Mouse (Mus musculus) hindbrain, postnatal 0 days (tissue): ENCODE results near the gene Slc28a3. TPM values are rescaled to one million over a fixed set of nuclear protein-coding genes. Genes with fewer than 3 reads are reported as not detected.

Experiments used
- ATAC-seq: fragments of 200-750 bp; cut with Nextera tagmentation; 2 replicates; pipeline ENCODE4 v1.8.0; 2017; ENCODE audit warnings: mild to moderate bottlenecking, moderate TSS enrichment, moderate library complexity
- DNase-seq: peaks from one replicate; pipeline ENCODE4 v3.0.0-alpha.2; 2015; ENCODE audit warnings: low spot score
- H3K27ac ChIP-seq: fragments of 300-500 bp; sonication (generic); 2 replicates; pipeline ENCODE4 v1.5.1; 2014; ENCODE audit warnings: mild to moderate bottlenecking
- H3K27me3 ChIP-seq: fragments of 300-500 bp; sonication (generic); 2 replicates; pipeline ENCODE4 v1.6.1; 2014; ENCODE audit warnings: low read length, mixed read lengths; ENCODE audit not compliant: insufficient read depth
- H3K36me3 ChIP-seq: fragments of 300-500 bp; sonication (generic); 2 replicates; pipeline ENCODE4 v1.6.1; 2014; ENCODE audit warnings: low read length, mixed read lengths; ENCODE audit not compliant: insufficient read depth
- H3K4me1 ChIP-seq: fragments of 300-500 bp; sonication (generic); 2 replicates; pipeline ENCODE4 v1.6.1; 2014; ENCODE audit warnings: antibody characterized with exemption, low read length, mixed read lengths; ENCODE audit not compliant: insufficient read depth
- H3K4me2 ChIP-seq: fragments of 300-500 bp; sonication (generic); 2 replicates; pipeline ENCODE4 v1.6.1; 2014; ENCODE audit warnings: low read depth, mild to moderate bottlenecking, low read length, moderate library complexity, mixed read lengths
- H3K4me3 ChIP-seq: fragments of 300-500 bp; sonication (generic); 2 replicates; pipeline ENCODE4 v1.5.1; 2014; ENCODE audit warnings: low read length
- H3K9ac ChIP-seq: fragments of 300-500 bp; sonication (generic); replicated peaks from 2 replicates; pipeline ENCODE4 v1.6.1; 2014; ENCODE audit warnings: mild to moderate bottlenecking, low read length, moderate library complexity, mixed read lengths
- H3K9me3 ChIP-seq: fragments of 300-500 bp; sonication (generic); 2 replicates; pipeline ENCODE4 v1.6.1; 2016; ENCODE audit warnings: low read length, mixed read lengths
- CTCF ChIP-seq: IDR thresholded peaks from 2 replicates; pipeline ENCODE4 v1.5.1; 2016; ENCODE audit warnings: antibody characterized with exemption, control low read depth, low read depth
- WGBS: fragments of 180-500 bp; shearing (Covaris S2); extraction: QIAGEN DNeasy Blood & Tissue Kit; methylation state at CpG from one replicate; pipeline ENCODE4 v1.1.7; 2014; 5-methylcytosine and 5-hydroxymethylcytosine counted together
- polyA plus RNA-seq: library from polyadenylated mRNA; unstranded; fragments of >200 nt; fragmentation: Nextera tagmentation; extraction: Ambion mirVana; gene quantifications from 2 replicates; pipeline ENCODE4 v1.2.1, GENCODE M21; 2015
- total RNA-seq: library from RNA; depleted of rRNA; stranded (reverse); fragments of >200 nt; gene quantifications from 2 replicates; pipeline ENCODE4 v1.2.3, GENCODE M21; 2014

Gene Slc28a3
- total and polyA plus RNA-seq, 2 experiments from 2014 or later, result 0.25 to 0.58 TPM

- Histone ChIP-seq H3K27me3 (no peaks in the 10 kb centered on the region), H3K4me1 (no peaks in the 10 kb centered on the region), H3K27ac (no peak overlapping the region), H3K9me3 (no peaks in the 10 kb centered on the region), H3K4me2 (no peak overlapping the region), H3K36me3 (no peaks in the 10 kb centered on the region), H3K4me3 (no peak overlapping the region), H3K9ac (no peak overlapping the region)
- 79% methylated on average over 7 of the region's 7 CpGs for WGBS
- ATAC-seq, result no peak
- TF ChIP-seq CTCF, result no peak
- no peak for DNase-seq
Measured at GRCm38 (mm10) chr13:58523761-58524117, 86.9 kb downstream of the Slc28a3 start.

- no peaks in the 10 kb centered on the region for H3K36me3 ChIP-seq
Measured at GRCm38 (mm10) chr13:58523011-58523760, 87.5 kb downstream of the Slc28a3 start.

GRCm38 (mm10) chr13:58521331-58522030 is 89.2 kb downstream of the Slc28a3 start:
- ATAC-seq (no peak), DNase-seq (no peak)
- no peaks in the 10 kb centered on the region for H3K36me3 ChIP-seq
- 84% methylated on average over 9 of the region's 9 CpGs for WGBS
- H3K4me2 ChIP-seq, result no peak overlapping the region
- H3K4me1 ChIP-seq, result no peaks in the 10 kb centered on the region
- no peak overlapping the region for H3K9ac ChIP-seq
- no peak overlapping the region for H3K27ac ChIP-seq
- no peaks in the 10 kb centered on the region for H3K27me3 ChIP-seq
- no peak overlapping the region for H3K4me3 ChIP-seq
- no peak for TF ChIP-seq CTCF
- no peaks in the 10 kb centered on the region for H3K9me3 ChIP-seq

More at GRCm38 (mm10) chr13:58523011-58523760, 87.5 kb downstream of the Slc28a3 start:
- Histone ChIP-seq H3K27me3 (no peaks in the 10 kb centered on the region), H3K4me1 (no peaks in the 10 kb centered on the region), H3K9me3 (no peaks in the 10 kb centered on the region), H3K4me3 (no peak overlapping the region), H3K4me2 (peak overlapping the region; percentile 10; the same call in 1 of the 2 replicates), H3K9ac (no peak overlapping the region), H3K27ac (no peak overlapping the region)
- TF ChIP-seq CTCF, result no peak
- 33% methylated on average over 20 of the region's 20 CpGs for WGBS
- ATAC-seq (0 out of 2 replicates have a peak, but pooled peaks have one; percentile 12), DNase-seq (no peak)

DNA sequence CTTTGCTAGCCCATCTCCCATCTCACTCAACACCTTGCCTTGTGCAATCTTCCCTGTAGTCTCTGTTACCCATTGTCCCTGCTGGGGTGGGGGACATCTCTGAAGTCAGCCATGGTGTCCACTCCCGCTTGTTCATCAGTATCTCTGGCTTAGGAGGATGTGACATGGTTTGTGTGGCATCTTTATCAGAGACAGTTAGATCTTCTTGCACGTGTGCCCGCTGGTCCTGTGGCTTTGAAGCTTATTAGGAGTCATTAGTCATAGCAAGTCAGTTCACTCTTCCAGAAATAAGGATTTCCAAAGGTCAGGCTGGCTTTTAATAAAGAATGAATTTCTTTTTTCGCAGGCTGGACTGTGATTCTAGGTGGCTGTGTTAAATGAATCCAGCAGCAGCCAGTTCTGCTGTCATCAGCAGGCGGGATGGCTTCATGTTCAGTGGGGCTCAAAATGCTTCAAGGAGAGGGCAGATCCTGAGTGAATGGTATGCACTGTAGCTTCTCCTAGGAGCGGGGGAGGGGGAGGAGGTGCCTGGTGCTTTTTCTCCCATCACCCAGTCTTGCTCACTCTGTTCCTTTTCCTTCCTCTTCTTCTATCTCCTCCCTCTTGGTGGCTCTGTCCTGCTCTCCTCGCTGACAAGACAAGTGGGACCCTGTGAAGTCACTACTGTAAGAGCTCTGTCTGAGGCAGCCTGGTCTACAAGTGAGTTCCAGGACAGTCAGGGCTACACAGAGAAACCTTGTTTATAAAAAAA is 89.9 kb downstream of the Slc28a3 start:
- 51% methylated on average over 7 of the region's 7 CpGs for WGBS

DNA sequence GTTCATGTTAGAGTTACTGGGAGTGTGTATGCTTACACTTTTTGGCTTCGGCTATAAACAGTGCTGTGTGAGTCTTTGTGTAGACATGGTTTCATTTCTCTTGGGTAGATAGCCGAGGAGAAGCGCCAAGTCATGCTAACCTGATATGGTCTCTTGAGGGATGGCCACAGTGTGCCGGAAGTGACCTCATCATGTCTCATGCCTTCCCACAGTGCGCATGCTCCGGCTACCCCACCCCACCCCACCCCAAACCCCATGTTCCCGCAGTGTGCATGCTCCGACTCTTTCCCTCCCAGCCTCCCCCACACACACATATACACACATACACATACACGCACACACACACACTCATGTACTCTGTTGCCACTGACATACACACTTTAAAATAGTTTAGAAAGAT is 90.6 kb downstream of the Slc28a3 start:
- Histone ChIP-seq H3K4me3 (no peak overlapping the region), H3K4me2 (no peak overlapping the region), H3K36me3 (no peaks in the 10 kb centered on the region), H3K27me3 (no peaks in the 10 kb centered on the region), H3K9ac (no peak overlapping the region), H3K9me3 (no peaks in the 10 kb centered on the region), H3K27ac (no peak overlapping the region), H3K4me1 (no peaks in the 10 kb centered on the region)
- ATAC-seq (no peak), DNase-seq (no peak)
- TF ChIP-seq CTCF, result no peak
- 87% methylated on average over 9 of the region's 9 CpGs for WGBS

More for the DNA sequence above, 89.9 kb downstream of the Slc28a3 start:
- TF ChIP-seq CTCF, result no peak
- no peak overlapping the region for H3K9ac ChIP-seq
- no peak overlapping the region for H3K27ac ChIP-seq
- H3K4me1 ChIP-seq, result no peaks in the 10 kb centered on the region
- no peaks in the 10 kb centered on the region for H3K27me3 ChIP-seq
- H3K36me3 ChIP-seq, result no peaks in the 10 kb centered on the region
- DNase-seq (no peak), ATAC-seq (0 out of 2 replicates have a peak, but pooled peaks have one; percentile 47)
- H3K4me3 ChIP-seq, result no peak overlapping the region
- no peaks in the 10 kb centered on the region for H3K9me3 ChIP-seq
- H3K4me2 ChIP-seq, result no peak overlapping the region

DNA sequence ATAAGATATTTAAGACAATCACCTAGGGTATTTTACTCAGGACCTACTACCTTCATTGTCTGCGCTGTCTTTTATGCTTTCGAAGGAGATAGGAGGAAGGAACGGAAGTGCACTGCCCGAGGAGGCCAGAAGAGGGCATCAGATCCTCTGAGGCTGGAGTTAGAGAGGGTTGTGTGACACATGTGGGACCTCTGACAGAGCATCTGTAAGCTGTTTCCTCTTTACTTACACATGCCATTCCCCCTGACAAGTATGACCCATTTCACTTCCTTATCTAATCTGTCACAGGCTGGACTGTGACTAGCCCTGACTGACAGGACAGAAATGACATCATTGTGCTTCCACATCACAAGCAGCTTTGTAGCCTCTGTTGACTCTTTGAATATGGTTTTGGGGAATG is 94.4 kb downstream of the Slc28a3 start:
- Histone ChIP-seq H3K9me3 (no peaks in the 10 kb centered on the region), H3K9ac (no peak overlapping the region), H3K27me3 (no peaks in the 10 kb centered on the region), H3K36me3 (no peaks in the 10 kb centered on the region), H3K4me2 (no peak overlapping the region), H3K4me3 (no peak overlapping the region), H3K4me1 (no peaks in the 10 kb centered on the region), H3K27ac (no peak overlapping the region)
- DNase-seq (no peak), ATAC-seq (no peak)
- peak; percentile 22; the same call in 1 of the 2 replicates for TF ChIP-seq CTCF
- WGBS, result 98% methylated on average over 4 of the region's 4 CpGs
